Mouse (Mus musculus): ENCODE results near the gene Gm37240. TPM values are rescaled to one million over a fixed set of nuclear protein-coding genes. Genes with fewer than 3 reads are reported as not detected.

Gm37240 gene
- polyA plus RNA-seq, 1 experiment from 2014 or later, result 0.52 TPM

DNA sequence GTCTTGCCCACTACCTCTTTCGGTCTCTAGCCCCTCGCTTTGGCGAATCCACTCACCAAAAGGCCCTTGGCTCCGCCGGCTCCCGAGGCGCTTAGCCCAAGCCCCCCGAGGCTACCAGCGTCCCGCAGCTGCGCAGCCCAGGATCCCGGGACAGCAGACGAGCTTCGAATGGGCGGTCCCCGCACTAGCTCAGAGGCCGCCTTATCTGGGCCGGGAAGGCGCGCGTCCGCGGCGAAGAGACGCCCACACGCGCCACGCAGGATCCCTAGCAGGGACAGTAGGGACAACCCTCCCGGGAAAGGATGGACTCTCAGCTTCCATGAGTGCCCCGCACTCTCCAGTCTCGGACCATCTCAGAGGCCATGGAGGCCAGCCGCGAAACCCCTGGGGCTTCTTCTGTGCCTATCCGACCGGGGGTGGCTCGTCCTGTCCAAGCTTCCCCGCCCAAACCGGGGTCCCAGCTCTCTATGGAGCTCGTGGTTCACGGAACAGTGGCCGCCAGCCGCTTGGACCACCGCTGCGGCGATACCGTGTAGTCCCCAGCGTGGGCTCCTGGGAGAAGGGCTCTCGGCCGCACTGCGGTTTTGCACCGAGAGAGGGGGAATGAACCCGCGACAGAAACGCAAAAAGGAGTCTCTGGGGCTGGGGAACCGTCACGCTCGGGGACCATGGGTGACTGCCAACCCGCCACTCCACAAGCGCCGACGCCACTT is 1407.9 kb downstream of the Gm37240 start:
- H3K4me2 ChIP-seq (replicated peaks; ENCODE audit: low read depth, low read length), result peak overlapping the region; percentile 99
- H3K4me3 ChIP-seq (ENCODE audit: low read depth, low read length), result peak overlapping the region; percentile 60
- no peaks in the 10 kb centered on the region for H3K36me3 ChIP-seq (ENCODE audit: control insufficient read depth, insufficient read depth, low read length)
- H3K27me3 ChIP-seq (ENCODE audit: control insufficient read depth, insufficient read depth, low read length), result peaks cover 22% of the 10 kb centered on the region
- no peaks in the 10 kb centered on the region for H3K9me3 ChIP-seq (ENCODE audit: control insufficient read depth, low read length)
- WGBS, result 1% methylated on average over 61 of the region's 61 CpGs
- H3K27ac ChIP-seq (ENCODE audit: low read depth, low read length), result no peak overlapping the region
- peak; percentile 61 for ATAC-seq (ENCODE audit: low FRiP score)
- DNase-seq (ENCODE audit: low spot score), result peak; percentile 64
- peak overlapping the region; percentile 59 for H3K9ac ChIP-seq (ENCODE audit: low read depth, low read length)
- H3K4me1 ChIP-seq (replicated peaks; ENCODE audit: control insufficient read depth, insufficient read depth, low read length), result peaks cover 4% of the 10 kb centered on the region; the same call in 1 of the 2 replicates

DNA sequence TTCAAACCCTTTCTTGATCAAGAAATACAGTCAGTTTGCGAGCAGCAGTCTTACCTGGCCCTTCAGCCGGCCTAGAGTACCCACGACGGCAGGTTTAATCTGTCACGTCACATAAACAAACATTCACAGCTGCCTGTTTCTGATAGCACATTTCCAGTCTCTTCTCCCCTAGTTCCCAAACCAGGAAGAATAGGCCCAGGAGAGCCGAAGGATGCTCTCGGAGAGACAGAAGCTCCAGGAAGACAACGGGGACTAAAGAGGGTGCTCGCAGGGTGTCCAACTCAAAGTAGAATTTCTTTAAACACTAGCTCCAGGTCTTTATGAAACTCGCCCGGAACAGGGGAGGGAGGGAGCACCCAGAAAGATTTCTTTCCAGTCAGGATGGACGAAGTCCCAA is 1408.4 kb downstream of the Gm37240 start:
- no peak overlapping the region for H3K27ac ChIP-seq (ENCODE audit: low read depth, low read length)
- ATAC-seq (ENCODE audit: low FRiP score) (no peak), DNase-seq (ENCODE audit: low spot score) (peak; percentile 45)
- H3K36me3 ChIP-seq (ENCODE audit: control insufficient read depth, insufficient read depth, low read length), result no peaks in the 10 kb centered on the region
- H3K9me3 ChIP-seq (ENCODE audit: control insufficient read depth, low read length), result no peaks in the 10 kb centered on the region
- H3K4me3 ChIP-seq (ENCODE audit: low read depth, low read length), result peak overlapping the region; percentile 60
- peak overlapping the region; percentile 59 for H3K9ac ChIP-seq (ENCODE audit: low read depth, low read length)
- peak overlapping the region; percentile 99 for H3K4me2 ChIP-seq (replicated peaks; ENCODE audit: low read depth, low read length)
- peaks cover 4% of the 10 kb centered on the region; the same call in 1 of the 2 replicates for H3K4me1 ChIP-seq (replicated peaks; ENCODE audit: control insufficient read depth, insufficient read depth, low read length)
- peaks cover 22% of the 10 kb centered on the region for H3K27me3 ChIP-seq (ENCODE audit: control insufficient read depth, insufficient read depth, low read length)
- under 1% methylated on average over 12 of the region's 12 CpGs for WGBS

DNA sequence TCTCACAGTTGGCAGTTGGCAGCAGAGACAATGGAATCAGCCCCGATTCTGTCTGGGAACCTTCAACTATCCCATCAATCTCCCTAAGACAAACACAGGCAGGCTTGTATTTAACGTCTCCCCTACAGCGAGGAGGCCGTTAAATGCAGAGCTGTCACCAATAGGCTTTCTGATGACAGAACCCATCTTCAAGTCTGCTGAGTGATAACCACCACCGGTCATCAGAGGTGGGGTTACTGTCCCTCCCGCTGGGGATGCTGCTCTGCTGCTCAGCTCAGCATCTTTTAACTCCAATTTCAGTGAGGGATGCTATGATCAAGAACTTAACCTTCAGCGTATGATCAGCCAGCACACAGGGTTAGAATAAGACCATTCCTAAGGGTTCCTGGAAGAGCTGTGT is 1409.1 kb downstream of the Gm37240 start:
- Histone ChIP-seq H3K4me1 (replicated peaks; ENCODE audit: control insufficient read depth, insufficient read depth, low read length) (peaks cover 4% of the 10 kb centered on the region; the same call in 1 of the 2 replicates), H3K4me2 (replicated peaks; ENCODE audit: low read depth, low read length) (no peak overlapping the region; the same call in 1 of the 2 replicates), H3K9ac (ENCODE audit: low read depth, low read length) (no peak overlapping the region), H3K9me3 (ENCODE audit: control insufficient read depth, low read length) (no peaks in the 10 kb centered on the region), H3K36me3 (ENCODE audit: control insufficient read depth, insufficient read depth, low read length) (no peaks in the 10 kb centered on the region), H3K27me3 (ENCODE audit: control insufficient read depth, insufficient read depth, low read length) (peaks cover 22% of the 10 kb centered on the region), H3K27ac (ENCODE audit: low read depth, low read length) (no peak overlapping the region), H3K4me3 (ENCODE audit: low read depth, low read length) (no peak overlapping the region)
- ATAC-seq (ENCODE audit: low FRiP score) (no peak), DNase-seq (ENCODE audit: low spot score) (peak; percentile 45)
- 3% methylated on average over 7 of the region's 7 CpGs for WGBS

DNA sequence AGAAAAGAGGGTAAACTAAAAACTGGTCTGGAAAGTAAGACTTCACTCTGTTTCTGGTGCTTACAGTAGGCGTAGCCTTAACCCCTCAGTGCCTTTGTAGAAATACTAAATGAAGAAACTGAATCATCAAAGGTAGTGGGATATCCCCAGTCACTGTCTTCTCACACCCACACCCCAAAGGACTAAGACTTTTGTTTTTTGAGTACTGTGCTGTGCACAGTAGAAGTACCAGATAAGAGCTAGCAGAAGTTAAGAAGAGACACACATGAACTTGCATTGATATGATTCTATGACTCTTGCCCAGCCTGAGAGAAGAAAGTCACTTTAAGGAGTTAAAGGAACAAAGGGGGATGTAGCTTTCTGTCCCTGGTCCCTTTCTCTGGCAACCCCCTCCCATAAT is 1409.8 kb downstream of the Gm37240 start:
- 89% methylated on average over 1 of the region's 1 CpGs for WGBS
- H3K4me3 ChIP-seq (ENCODE audit: low read depth, low read length), result no peak overlapping the region
- no peak overlapping the region for H3K9ac ChIP-seq (ENCODE audit: low read depth, low read length)
- DNase-seq (ENCODE audit: low spot score) (no peak), ATAC-seq (ENCODE audit: low FRiP score) (no peak)
- peaks cover 22% of the 10 kb centered on the region for H3K27me3 ChIP-seq (ENCODE audit: control insufficient read depth, insufficient read depth, low read length)
- H3K4me1 ChIP-seq (replicated peaks; ENCODE audit: control insufficient read depth, insufficient read depth, low read length), result peaks cover 4% of the 10 kb centered on the region; the same call in 1 of the 2 replicates
- H3K27ac ChIP-seq (ENCODE audit: low read depth, low read length), result no peak overlapping the region
- H3K4me2 ChIP-seq (replicated peaks; ENCODE audit: low read depth, low read length), result no peak overlapping the region
- no peaks in the 10 kb centered on the region for H3K36me3 ChIP-seq (ENCODE audit: control insufficient read depth, insufficient read depth, low read length)
- no peaks in the 10 kb centered on the region for H3K9me3 ChIP-seq (ENCODE audit: control insufficient read depth, low read length)

DNA sequence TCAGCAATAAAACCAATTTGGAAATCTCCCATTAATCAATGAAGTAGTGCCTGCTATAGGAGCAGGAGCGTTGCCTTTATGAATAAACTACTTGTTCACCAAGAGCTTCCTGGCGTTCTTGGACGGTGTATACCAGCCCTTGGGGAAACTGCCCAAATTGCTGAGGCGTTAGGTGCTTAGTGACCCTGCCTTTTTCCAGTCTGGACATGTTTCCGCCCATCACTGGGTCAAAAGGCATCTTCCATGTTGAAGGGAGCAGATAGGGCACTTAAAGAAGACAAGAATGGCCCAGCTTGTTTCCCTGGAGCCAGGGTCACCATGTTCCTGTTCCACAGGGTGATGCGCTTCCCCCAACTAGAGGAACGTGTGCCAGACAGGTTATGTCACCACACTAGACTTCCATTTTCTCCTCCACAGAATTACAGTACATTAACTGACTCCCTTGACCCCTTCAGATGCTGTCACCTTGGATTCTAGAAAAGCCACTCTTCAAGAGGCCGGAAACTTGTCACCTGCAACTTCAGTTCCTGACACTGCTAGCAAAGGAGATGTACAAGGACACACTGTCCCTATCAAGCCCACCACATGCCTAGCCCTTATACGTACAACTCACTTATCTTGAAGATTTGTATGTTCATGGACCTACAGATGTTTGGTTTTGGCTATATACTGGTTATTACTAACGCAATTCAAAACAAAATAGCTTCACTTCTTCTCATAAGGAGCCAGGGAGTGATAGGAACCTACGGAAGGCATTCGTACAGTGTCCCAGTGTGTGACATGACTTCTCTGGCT is 1412.1 kb downstream of the Gm37240 start:
- peaks cover 19% of the 10 kb centered on the region for H3K27me3 ChIP-seq (ENCODE audit: control insufficient read depth, insufficient read depth, low read length)
- H3K9ac ChIP-seq (ENCODE audit: low read depth, low read length), result no peak overlapping the region
- H3K27ac ChIP-seq (ENCODE audit: low read depth, low read length), result no peak overlapping the region
- DNase-seq (ENCODE audit: low spot score) (no peak), ATAC-seq (ENCODE audit: low FRiP score) (no peak)
- no peaks in the 10 kb centered on the region for H3K36me3 ChIP-seq (ENCODE audit: control insufficient read depth, insufficient read depth, low read length)
- no peak overlapping the region for H3K4me2 ChIP-seq (replicated peaks; ENCODE audit: low read depth, low read length)
- no peak overlapping the region for H3K4me3 ChIP-seq (ENCODE audit: low read depth, low read length)
- H3K9me3 ChIP-seq (ENCODE audit: control insufficient read depth, low read length), result no peaks in the 10 kb centered on the region
- 89% methylated on average over 12 of the region's 12 CpGs for WGBS
- peaks cover 4% of the 10 kb centered on the region; the same call in 1 of the 2 replicates for H3K4me1 ChIP-seq (replicated peaks; ENCODE audit: control insufficient read depth, insufficient read depth, low read length)

DNA sequence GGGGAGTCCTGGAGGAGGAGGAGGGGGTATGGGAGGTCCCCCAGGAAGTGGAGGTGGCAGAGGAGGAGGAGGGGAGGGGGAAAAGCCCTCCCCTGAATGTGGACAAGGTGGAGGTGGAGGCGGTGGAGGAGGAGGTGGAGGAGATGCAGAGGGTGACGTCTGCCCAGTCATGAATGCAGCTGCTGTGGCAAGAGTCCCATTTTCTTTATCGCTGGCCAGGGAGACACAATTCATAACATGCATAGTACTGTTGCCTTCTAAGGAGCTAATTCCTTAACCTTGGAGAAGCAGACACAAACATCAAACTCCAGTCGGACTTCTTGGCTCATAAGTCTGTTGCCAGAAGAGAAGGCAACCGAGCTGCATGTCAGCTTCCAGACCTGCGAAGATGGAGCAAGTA is 1412.9 kb downstream of the Gm37240 start:
- WGBS, result 90% methylated on average over 6 of the region's 6 CpGs

DNA sequence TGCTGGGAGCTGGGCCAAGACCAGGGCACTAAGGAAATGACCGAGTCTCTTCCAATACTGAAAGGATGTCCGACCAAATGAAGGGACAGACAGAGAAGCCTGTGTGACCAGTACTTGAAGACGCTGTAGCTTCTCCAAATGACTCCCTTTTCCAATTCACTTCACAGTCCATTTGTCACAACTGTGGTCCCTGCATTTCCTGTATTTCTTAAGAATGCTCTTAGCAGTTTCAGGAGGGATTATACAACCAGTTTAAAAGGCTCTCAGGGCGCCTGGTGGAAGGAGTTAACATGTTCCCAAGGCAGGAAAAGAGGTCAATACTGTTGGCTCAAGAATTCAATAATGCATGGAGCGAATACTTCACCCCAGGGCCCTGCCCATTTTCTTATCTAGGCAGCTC is 1414.4 kb downstream of the Gm37240 start:
- no peak overlapping the region for H3K9ac ChIP-seq (ENCODE audit: low read depth, low read length)

More for the DNA sequence above, 1412.9 kb downstream of the Gm37240 start:
- Histone ChIP-seq H3K27me3 (ENCODE audit: control insufficient read depth, insufficient read depth, low read length) (peaks cover 19% of the 10 kb centered on the region), H3K36me3 (ENCODE audit: control insufficient read depth, insufficient read depth, low read length) (no peaks in the 10 kb centered on the region), H3K9ac (ENCODE audit: low read depth, low read length) (no peak overlapping the region), H3K4me2 (replicated peaks; ENCODE audit: low read depth, low read length) (no peak overlapping the region), H3K27ac (ENCODE audit: low read depth, low read length) (no peak overlapping the region), H3K9me3 (ENCODE audit: control insufficient read depth, low read length) (no peaks in the 10 kb centered on the region), H3K4me1 (replicated peaks; ENCODE audit: control insufficient read depth, insufficient read depth, low read length) (peaks cover 4% of the 10 kb centered on the region; the same call in 1 of the 2 replicates), H3K4me3 (ENCODE audit: low read depth, low read length) (no peak overlapping the region)
- DNase-seq (ENCODE audit: low spot score) (no peak), ATAC-seq (ENCODE audit: low FRiP score) (no peak)

DNA sequence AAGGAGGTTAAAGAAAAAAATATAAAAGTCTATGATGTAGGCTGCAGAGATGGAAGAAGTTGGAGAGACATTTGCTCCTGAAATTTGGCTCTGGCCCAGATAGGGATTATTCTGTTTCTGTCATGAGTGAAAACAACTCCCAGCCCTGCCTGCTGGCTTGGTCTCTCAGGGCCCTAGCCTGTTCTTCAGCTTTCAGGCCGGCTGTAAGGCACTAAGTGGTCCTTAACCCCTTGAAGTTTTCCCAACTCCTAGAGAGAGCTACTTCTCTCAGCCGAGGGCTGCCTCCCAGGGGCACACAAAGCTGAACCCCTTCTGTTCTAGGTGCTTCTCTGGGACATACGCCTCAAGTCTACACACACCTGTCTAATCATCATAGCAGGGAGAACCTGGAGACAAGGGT is 1414.8 kb downstream of the Gm37240 start:
- H3K9me3 ChIP-seq (ENCODE audit: control insufficient read depth, low read length), result no peaks in the 10 kb centered on the region
- H3K36me3 ChIP-seq (ENCODE audit: control insufficient read depth, insufficient read depth, low read length), result no peaks in the 10 kb centered on the region
- DNase-seq (ENCODE audit: low spot score) (no peak), ATAC-seq (ENCODE audit: low FRiP score) (no peak)
- H3K4me3 ChIP-seq (ENCODE audit: low read depth, low read length), result no peak overlapping the region
- H3K4me1 ChIP-seq (replicated peaks; ENCODE audit: control insufficient read depth, insufficient read depth, low read length), result no peaks in the 10 kb centered on the region
- H3K9ac ChIP-seq (ENCODE audit: low read depth, low read length), result no peak overlapping the region
- H3K27me3 ChIP-seq (ENCODE audit: control insufficient read depth, insufficient read depth, low read length), result peaks cover 4% of the 10 kb centered on the region; the same call in 1 of the 2 replicates
- no peak overlapping the region for H3K4me2 ChIP-seq (replicated peaks; ENCODE audit: low read depth, low read length)
- 68% methylated on average over 3 of the region's 3 CpGs for WGBS
- no peak overlapping the region for H3K27ac ChIP-seq (ENCODE audit: low read depth, low read length)

More for the DNA sequence above, 1414.4 kb downstream of the Gm37240 start:
- 75% methylated on average over 5 of the region's 5 CpGs for WGBS
- H3K27me3 ChIP-seq (ENCODE audit: control insufficient read depth, insufficient read depth, low read length), result peaks cover 7% of the 10 kb centered on the region
- H3K4me3 ChIP-seq (ENCODE audit: low read depth, low read length), result no peak overlapping the region
- H3K4me2 ChIP-seq (replicated peaks; ENCODE audit: low read depth, low read length), result no peak overlapping the region
- ATAC-seq (ENCODE audit: low FRiP score) (no peak), DNase-seq (ENCODE audit: low spot score) (no peak)
- peaks cover under 1% of the 10 kb centered on the region; the same call in 1 of the 2 replicates for H3K4me1 ChIP-seq (replicated peaks; ENCODE audit: control insufficient read depth, insufficient read depth, low read length)
- no peaks in the 10 kb centered on the region for H3K9me3 ChIP-seq (ENCODE audit: control insufficient read depth, low read length)
- H3K36me3 ChIP-seq (ENCODE audit: control insufficient read depth, insufficient read depth, low read length), result no peaks in the 10 kb centered on the region
- H3K27ac ChIP-seq (ENCODE audit: low read depth, low read length), result no peak overlapping the region

Measured in hindbrain, embryonic 11.5 days (tissue).